Mouse (Mus musculus) frontal cortex, adult (tissue): ENCODE results near the gene Dst.
A peak's percentile ranks its signal among the peaks of the same experiment; 100 is the strongest.

ENCODE experiments used
- ATAC-seq: cut with Nextera tagmentation; 2 replicates; pipeline ENCODE4 v1.9.2; 2017; ENCODE audit warnings: mild to moderate bottlenecking, moderate library complexity, mixed read lengths; ENCODE audit not compliant: low TSS enrichment

The Dst gene

GRCm38 (mm10) chr1:33977832-33978231 lies 69.8 kb downstream of the Dst start:
- no peak for ATAC-seq

GRCm38 (mm10) chr1:33980420-33980819 lies 72.4 kb downstream of the Dst start:
- peak; percentile 53; the same call in 1 of the 2 replicates for ATAC-seq

GRCm38 (mm10) chr1:33989643-33990042 lies 81.6 kb downstream of the Dst start:
- ATAC-seq: no peak

- ATAC-seq: no peak
These were observed 83.0 kb downstream of the Dst start for GRCm38 (mm10) chr1:33991067-33991466.

GRCm38 (mm10) chr1:33992810-33993209 lies 84.8 kb downstream of the Dst start:
- no peak for ATAC-seq

GRCm38 (mm10) chr1:33994201-33994600 lies 86.2 kb downstream of the Dst start:
- ATAC-seq: peak; percentile 63

- ATAC-seq: no peak
These were observed 87.4 kb downstream of the Dst start for GRCm38 (mm10) chr1:33995386-33995785.

- no peak for ATAC-seq
These were observed 88.3 kb downstream of the Dst start for GRCm38 (mm10) chr1:33996105-33996887.

GRCm38 (mm10) chr1:34002321-34002720 lies 94.3 kb downstream of the Dst start:
- ATAC-seq: no peak

GRCm38 (mm10) chr1:34002970-34003369 lies 94.9 kb downstream of the Dst start:
- ATAC-seq: no peak

GRCm38 (mm10) chr1:34005238-34005725 lies 97.3 kb downstream of the Dst start:
- ATAC-seq: peak; percentile 29

GRCm38 (mm10) chr1:34005726-34006638 lies 98.0 kb downstream of the Dst start:
- peak; percentile 76 for ATAC-seq

- ATAC-seq: no peak
These were observed 98.9 kb downstream of the Dst start for GRCm38 (mm10) chr1:34006828-34007361.

GRCm38 (mm10) chr1:34007379-34007778 lies 99.4 kb downstream of the Dst start:
- no peak for ATAC-seq

- peak; percentile 66 for ATAC-seq
These were observed 103.1 kb downstream of the Dst start for GRCm38 (mm10) chr1:34011051-34011677.

- ATAC-seq: peak; percentile 11; the same call in 1 of the 2 replicates
These were observed 103.8 kb downstream of the Dst start for GRCm38 (mm10) chr1:34011821-34012271.

- ATAC-seq: no peak
These were observed 105.5 kb downstream of the Dst start for GRCm38 (mm10) chr1:34013490-34013889.

GRCm38 (mm10) chr1:34016780-34017179 lies 108.8 kb downstream of the Dst start:
- peak; percentile 44; the same call in 1 of the 2 replicates for ATAC-seq

GRCm38 (mm10) chr1:34017323-34017722 lies 109.3 kb downstream of the Dst start:
- no peak for ATAC-seq

GRCm38 (mm10) chr1:34020599-34020998 lies 112.6 kb downstream of the Dst start:
- no peak for ATAC-seq

- ATAC-seq: peak; percentile 50; the same call in 1 of the 2 replicates
These were observed 113.5 kb downstream of the Dst start for GRCm38 (mm10) chr1:34021574-34021973.
